Mouse (Mus musculus): ENCODE data around the gene Cyp2d12.
"Not testable (repeated sequence)": the region's sequence is repeated elsewhere in the genome, so short reads cannot be mapped to it uniquely, and the experiment has no call there.

DNA sequence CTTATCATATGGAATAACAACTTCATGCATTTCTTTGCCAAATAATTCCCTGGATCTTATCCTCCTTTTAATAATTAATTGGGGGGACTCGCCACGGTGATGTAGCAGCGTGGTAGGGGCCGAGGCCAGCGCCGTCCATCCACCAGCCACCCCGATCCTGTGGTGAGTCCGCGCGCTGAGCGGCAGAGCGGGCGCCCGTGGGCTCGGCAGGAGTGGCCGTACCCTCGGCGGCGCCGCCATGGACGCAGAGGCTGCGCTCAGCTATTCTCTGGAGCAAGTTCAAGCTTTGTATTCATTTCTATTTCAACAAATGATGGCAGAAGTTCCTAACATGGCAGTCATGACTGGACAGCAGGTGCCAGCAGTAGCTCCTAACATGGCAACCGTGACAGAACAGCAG lies 38.7 kb upstream of the Cyp2d12 start:
- not testable (repeated sequence) for TF ChIP-seq POLR2A (IDR thresholded peaks at IDR 0.05; ENCODE audit: borderline replicate concordance, extremely low read depth, insufficient read depth, insufficient read length, poor library complexity, severe bottlenecking); CTCF (IDR thresholded peaks at IDR 0.05; ENCODE audit: borderline replicate concordance, extremely low read depth, insufficient read depth, insufficient read length)

All from brain, embryonic 14.5 days (tissue).